Mouse (Mus musculus) right cerebral cortex, postnatal 14 days (tissue): ENCODE data around the gene Slc25a45.

Experiments
- DNase-seq: peaks from one replicate; pipeline ENCODE4 v3.0.0; 2022

Gene Slc25a45

DNA sequence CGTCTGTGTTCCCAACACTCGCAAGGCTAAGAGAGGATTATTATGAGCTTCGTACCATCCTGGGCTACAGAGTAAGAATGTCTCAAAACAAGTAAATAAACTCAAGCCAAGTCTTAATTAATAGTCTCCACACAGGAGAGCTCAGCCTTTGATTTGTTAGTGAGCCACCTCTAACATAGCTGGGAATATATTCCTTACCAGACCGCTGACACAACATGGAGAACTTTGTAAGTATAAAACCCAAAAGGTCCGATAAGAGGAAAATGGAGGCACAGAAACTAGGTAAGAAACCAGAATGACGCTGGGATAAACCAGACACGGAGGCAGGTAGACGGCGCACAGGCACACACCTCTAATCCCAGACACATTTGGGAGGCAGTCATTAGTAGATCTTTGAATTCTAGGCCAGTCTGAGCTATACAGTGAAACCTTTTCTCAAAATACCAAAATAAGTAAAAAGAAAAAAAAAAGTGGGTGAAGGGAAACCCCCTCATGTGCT is 36.7 kb upstream of the Slc25a45 start:
- no peak for DNase-seq

DNA sequence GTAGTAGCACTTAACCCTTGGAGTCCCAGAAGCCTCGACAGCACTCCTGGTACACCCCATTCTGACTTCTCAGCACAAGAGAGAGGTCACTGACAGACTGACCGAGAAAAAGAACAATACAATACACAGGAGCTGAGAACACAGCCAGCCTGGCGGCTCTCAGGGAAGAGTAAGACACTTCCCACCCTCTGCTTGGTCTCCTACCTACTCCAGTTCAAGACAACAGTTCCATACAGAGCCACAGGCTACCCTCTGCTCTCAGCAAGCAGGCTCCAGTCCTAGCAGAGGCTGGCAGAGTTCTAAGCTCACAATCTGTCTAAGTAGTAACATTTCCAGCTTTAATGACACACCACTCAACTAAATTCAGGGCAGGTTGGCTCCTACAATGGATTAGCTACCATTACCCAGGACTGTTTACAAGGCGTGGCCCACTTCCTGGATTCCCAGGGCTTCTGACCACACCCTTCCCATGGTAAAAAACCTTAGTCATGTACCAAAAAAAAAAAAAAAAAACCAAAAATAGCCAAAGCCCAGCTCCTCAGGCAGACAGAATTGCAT is 36.1 kb upstream of the Slc25a45 start:
- DNase-seq = no peak

DNA sequence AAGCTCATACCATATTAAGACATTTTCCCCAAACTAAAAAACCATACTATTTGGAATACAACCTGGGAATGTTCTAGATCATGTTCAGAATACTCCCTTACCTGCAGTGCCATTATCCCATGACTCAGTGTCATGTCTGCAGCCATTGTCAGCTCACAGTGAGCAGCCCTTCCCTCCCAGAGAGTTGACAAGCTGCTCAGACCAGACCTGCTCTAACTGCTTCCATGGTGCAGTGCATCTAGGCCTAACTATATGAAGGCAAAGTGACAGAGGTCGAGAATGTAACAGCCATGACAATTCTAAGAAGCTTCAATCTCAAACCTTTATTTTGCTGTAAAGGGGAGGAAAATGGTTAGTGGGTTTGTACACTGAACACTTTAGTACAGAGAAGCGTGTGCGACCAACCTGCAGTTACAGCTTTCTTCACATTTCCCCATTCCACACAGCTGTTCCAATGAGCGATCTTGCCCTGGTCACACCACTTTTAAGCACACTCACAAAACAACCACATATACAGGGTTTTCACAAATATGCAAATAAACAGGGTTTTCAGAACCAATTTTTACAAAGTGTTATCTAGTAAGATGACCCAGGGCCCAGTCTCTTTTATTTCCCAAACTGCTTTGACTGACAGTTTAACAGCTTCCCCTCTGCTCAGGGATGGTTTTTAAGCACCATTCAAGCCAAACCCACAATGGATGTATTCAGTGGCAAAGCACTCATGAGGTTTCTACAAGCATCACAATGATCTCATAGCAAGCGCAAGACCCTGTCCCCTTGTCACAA is 35.4 kb upstream of the Slc25a45 start:
- DNase-seq = no peak

GRCm38 (mm10) chr19:5842785-5843730 is 34.5 kb upstream of the Slc25a45 start:
- no peak for DNase-seq

DNA sequence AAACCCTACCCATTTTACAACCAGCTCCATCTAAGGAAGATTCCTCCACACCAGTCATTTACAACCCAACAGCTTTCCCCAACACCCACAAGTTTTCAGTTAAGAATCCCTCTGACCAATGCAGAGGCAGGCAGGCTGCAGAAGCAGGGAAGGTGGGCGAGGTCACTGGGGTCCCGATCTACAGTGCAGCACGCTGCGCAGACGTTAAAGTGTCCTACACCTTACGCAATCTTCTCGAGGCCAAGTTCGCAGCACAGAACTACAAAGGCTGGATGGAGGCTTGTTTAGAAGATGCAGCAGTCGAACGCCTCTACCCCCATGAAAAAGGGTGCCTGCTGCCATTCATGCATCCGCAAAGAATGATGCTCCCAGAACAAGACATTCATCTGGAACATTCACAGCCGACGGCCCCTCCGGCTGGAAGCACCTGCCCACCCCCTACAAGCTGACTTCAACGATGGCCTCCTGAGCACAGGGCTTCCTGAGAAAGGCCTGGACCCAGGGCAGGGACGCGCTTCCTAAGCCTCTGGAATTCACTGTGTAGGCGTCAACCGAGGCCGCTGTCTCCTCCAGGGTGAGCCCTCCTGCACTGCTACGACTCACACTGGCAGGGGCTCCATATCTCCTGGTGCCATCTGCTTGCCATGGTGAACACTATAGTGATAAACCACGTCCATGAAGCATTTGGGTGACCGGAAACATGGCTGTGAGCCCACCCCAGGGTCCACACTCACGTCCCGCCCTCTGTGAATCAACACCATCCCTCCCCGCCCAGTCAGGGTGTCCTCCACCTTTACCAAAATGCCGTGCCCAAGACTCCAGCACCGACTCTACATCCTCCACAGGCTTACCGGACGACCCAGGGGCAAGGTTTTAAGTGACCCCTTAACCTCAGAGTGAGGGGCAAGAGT is 33.6 kb upstream of the Slc25a45 start:
- no peak for DNase-seq

- no peak for DNase-seq
Measured at GRCm38 (mm10) chr19:5844831-5845318, 32.7 kb upstream of the Slc25a45 start.

- DNase-seq = peak; percentile 97
Measured at GRCm38 (mm10) chr19:5845319-5846135, 32.1 kb upstream of the Slc25a45 start.

GRCm38 (mm10) chr19:5846154-5846553 is 31.5 kb upstream of the Slc25a45 start:
- DNase-seq = no peak

DNA sequence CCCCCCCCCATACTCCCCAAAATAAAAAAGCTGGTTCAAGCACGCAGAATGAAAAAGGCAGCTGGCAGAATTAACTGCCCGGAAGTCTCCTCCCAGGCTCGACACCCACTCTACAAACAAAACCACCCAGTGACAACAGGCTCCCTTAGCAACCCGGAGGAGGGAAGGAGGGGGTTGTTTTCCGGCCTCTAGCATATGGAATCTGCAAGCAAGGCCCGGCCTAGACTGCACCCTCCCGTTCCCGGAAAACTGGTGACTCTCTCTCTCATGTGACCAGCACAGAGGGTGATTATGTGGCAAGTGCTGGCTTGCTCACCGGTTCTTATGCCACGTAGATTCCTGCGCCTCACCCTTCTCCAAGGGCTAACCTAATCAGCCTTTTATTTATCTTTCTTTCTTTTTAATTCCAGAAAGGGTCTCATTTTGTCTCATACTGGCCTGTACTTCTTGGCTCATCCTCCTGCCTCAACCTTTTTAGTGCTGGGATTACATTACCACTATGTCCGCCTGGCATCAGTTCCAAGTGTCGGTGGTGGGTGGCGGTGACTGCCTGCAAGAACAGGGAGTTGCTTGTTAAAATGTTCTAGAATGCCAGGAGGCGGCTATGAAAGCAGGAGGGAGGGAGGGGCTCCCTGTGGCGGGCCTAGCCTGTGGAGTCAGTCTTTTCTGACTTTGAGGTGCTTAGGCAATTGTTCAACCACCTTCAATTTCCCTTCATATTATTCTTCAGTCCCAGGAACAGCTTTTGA is 30.9 kb upstream of the Slc25a45 start:
- DNase-seq = peak; percentile 80

GRCm38 (mm10) chr19:5847306-5847796 is 30.3 kb upstream of the Slc25a45 start:
- DNase-seq = no peak

DNA sequence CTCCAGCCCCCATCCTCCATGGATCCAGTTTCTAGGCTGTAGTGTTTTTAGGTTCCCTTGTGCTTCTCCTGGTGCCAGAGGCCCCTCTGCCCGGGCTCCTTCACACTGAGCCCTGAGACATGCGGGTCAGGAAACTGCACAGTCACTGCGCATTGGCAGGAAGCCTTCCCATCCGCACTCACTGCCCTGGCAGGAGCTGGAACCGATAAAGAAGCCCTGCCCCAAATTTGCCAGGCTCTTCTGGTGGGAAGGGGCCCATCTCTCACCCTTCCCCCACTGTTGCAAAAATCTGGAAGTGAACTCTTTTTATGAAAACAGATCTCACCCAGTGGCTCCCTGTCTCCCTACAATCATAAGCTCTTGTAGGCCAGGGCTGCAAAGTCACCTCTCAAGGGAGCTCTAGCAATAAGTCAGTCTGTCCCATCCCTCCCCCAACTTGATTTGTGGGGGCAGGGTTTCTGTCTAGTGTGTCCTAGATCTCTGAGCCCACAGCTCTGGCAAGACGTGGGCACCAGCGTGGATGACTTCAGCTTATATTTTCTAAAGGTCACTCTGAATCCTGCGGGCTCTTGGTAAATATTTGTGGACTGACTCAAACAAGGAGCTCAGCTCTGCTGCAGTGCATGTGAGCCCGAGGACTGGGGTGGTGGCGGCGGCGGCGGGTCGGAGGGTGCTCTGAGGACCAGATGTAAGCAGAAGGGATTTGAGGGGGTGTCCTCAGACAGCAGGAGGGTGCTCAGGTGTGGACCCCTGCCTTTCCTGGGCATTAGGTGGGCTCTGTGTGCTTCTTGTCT is 29.4 kb upstream of the Slc25a45 start:
- DNase-seq = peak; percentile 32

DNA sequence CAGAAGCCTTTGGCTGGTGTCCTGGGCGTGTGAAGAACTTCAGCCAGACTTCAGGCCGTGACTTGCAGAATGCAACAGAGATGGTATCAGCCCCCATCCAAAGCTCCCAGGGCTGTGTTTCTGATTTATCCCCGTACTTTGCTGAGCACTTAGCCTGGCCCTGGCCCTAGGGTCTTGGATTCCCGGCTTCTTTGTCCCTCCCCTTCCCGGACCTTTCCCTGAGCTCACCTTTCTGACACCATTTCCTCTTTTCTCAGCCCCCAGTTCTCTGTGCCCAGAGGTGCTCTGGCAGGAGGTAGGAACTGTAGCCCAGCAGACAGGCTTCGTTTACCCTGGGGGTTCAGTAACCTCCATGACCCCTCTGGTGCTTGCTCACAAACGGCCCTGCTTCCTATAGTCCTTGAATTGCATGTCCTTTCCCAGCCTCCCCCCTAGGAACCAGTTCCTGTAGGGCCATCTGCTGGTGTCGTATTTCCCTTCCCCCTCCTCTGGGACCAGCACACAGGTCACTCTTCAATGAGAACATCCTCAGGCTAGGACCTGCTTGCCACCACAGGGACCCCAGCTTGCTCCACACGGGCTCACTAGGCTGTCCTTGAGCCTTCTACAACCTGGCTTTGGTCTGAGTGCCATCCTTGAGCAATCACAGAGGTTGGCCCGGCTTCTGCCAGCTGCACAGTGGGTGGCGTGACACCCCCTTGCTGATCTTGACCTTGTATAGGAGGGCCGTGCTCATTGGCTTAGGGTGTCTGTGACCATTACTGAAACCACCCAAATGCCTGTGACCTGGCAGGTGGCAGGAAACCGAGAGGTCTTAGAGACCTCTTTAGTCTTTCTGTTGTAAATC is 28.6 kb upstream of the Slc25a45 start:
- DNase-seq = no peak

DNA sequence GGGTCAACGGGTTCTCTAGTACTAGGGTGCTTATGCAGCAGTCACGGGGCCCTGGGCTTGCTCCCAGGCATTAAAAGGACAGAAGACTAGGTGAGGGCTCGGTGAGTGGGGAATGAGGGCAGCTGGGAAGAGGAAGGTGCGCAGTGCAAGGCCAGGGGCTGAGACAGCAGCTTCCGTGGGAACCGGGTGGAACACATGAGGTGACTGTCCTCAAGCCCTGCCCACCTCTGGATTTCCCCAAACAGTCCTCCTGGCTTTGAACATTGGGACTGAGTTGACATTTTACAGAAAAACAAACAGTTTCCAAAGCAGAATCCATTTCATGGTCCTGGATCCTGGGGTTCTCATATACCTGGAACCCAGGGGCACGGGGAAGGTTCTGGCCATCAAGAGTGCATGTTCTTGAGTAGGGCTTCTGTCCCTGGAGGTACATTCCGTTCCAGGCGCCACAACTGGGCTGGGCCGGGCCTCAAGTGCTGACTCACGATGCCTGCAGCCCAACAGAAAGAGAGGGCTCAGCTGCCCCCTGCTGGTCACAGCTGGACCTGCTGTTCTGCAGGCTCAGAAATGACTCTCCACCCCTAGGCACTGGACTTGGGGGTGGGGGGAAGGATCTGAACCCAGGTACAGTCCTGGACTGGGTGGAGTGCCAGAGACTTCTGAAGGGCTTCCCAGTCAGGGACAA is 27.6 kb upstream of the Slc25a45 start:
- peak; percentile 96 for DNase-seq

DNA sequence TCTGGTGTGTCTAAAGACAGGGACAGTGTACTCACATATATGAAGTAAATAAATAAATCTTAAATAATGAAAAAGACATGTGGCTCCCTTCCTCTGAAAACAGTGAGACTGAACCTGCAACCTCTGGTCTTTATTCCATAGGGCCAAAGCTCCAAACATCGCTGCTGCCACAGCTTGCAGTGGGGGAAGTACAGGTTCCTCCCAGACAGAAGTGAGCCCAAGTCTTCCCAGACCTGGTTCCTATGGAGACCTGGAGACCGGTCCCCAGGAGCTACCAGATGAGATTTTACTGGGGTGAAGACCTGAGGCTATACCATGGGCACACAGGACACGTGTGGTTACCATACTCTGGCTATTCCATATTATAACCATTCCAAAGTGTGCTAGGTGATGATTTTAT is 26.7 kb upstream of the Slc25a45 start:
- DNase-seq = no peak

DNA sequence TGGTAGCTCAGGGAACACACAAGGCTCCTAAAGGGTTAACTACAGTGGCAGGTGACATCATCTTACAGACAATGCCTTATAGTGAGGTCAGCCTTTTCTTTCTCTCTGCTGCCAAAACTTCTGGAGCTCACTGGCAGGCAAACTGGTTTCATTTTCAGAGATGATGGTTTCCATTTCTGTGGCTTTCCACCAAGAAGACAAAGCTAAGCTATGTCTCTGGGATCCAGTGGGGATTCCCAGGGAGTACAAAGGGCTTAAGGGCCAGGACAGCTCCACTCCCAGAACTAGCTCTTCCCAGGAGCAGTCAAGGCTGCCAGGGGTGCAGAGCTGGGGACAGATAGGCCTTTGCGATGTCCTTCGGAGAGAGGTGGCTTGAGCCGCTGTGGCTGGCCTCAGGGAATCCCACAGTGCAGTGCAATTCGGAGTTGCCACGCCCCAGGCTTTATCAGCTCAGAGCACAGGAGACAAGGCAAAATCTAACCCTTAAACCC is 26.1 kb upstream of the Slc25a45 start:
- no peak for DNase-seq

- no peak for DNase-seq
Measured at GRCm38 (mm10) chr19:5852035-5852722, 25.4 kb upstream of the Slc25a45 start.

DNA sequence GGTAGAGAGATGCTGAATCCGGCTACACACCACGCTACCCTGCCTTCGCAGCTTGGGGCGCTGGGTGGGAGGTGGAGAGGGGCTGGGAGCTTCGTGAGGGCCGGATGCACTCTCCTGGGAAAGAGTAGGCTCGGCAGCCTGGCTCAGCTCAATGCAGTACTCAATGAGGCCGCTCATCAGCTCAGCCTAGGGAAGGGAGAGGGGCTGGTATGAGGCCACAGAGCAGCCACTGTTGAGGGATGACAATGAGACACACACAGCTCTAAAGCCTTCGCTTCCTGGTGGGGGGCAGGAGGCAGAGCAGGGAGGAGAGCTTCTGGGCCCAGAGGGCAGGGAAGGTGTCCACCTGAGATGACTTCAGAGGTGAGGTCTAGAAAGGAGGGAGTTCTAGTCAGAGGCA is 21.0 kb upstream of the Slc25a45 start:
- no peak for DNase-seq
